Mouse (Mus musculus) brain, embryonic 14.5 days (tissue): ENCODE results near the gene Dbndd1.

Experiments used
- CTCF ChIP-seq: fragments of 200-500 bp; IDR thresholded peaks from 2 replicates; pipeline ENCODE4 v1.5.1; 2012; ENCODE audit warnings: inconsistent platforms, mild to moderate bottlenecking, moderate library complexity, borderline replicate concordance; ENCODE audit not compliant: insufficient read depth, insufficient read length; ENCODE audit errors: extremely low read depth
- POLR2A ChIP-seq: fragments of 200-500 bp; IDR thresholded peaks from 2 replicates; pipeline ENCODE4 v1.6.1; 2012; ENCODE audit warnings: mild to moderate bottlenecking, inconsistent platforms, borderline replicate concordance; ENCODE audit not compliant: poor library complexity, insufficient read depth, insufficient read length, severe bottlenecking; ENCODE audit errors: extremely low read depth

DNA sequence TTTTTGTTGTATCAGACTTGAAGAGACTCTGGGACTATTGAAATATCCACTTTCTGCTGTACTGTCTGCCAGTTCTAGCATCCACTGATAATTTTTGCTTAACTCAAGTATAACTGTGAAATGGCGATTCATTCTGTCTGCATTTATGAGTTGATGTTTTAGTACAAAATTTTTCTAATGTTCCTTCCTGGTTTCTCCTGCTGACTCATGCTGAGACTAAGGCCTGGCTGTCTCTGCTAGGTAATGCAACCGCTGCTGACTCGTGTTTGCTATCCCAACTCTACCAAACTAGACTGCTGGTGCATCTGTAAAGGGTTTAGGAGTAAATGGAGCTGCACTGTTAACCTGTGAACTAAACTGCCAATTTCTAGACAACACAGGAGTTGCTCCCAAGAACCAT is 47.8 kb downstream of the Dbndd1 start:
- TF ChIP-seq CTCF (no peak), POLR2A (no peak)
